Mouse (Mus musculus) cerebellum, adult 2 months (tissue): Measurements from ENCODE around the gene Zzz3.

Experiments
- CTCF ChIP-seq: fragments of 200-500 bp; IDR thresholded peaks from 2 replicates; pipeline ENCODE4 v1.5.1; 2011; ENCODE audit warnings: low read depth, mild to moderate bottlenecking, control low read depth, low read length, moderate library complexity, borderline replicate concordance; ENCODE audit not compliant: insufficient read depth
- POLR2A ChIP-seq: fragments of 200-500 bp; IDR thresholded peaks from 2 replicates; pipeline ENCODE4 v1.6.1; 2011; ENCODE audit warnings: low read length, control low read depth, borderline replicate concordance; ENCODE audit not compliant: insufficient read depth

DNA sequence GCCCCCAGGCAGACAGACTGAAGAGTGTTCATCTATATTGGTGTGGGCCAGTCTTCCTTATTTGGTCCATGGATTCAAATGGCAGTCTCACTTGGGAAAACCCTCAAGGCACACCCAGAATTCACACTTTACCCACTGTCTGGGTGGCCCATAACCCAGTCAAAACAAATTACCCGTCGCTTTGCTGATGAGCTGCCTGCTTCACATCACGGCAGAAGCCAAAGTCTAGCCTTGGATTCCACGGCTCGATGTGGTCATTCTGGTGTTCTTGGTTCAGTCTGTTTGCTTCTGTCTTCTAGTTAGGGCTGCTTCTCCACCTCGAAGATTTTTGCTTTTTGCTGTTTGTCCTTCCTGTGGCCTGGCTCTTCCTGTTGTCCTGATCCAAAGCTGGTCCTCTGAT lies 97.0 kb downstream of the Zzz3 start:
- TF ChIP-seq POLR2A (no peak), CTCF (no peak)
